Mouse (Mus musculus) CH12.LX (cell line): ENCODE results near the gene Dclk3. TPM values are rescaled to one million over a fixed set of nuclear protein-coding genes. Genes with fewer than 3 reads are reported as not detected.

Experiments used
- DNase-seq: peaks from one replicate; pipeline ENCODE4 v3.0.0-alpha.2; 2013; ENCODE audit errors: extremely low read depth
- H3K27ac ChIP-seq: 2 replicates; pipeline ENCODE4 v1.5.1; 2012; ENCODE audit warnings: low read depth, mild to moderate bottlenecking, control low read depth, moderate library complexity; ENCODE audit not compliant: insufficient read depth
- H3K27me3 ChIP-seq: replicated peaks from 2 replicates; pipeline ENCODE3; 2012; ENCODE audit warnings: inconsistent platforms
- H3K36me3 ChIP-seq, 2 experiments: replicated peaks in 1 of 2; 2 replicates each; pipeline versions ENCODE3 to v1.6.1; 2012; ENCODE audit warnings: inconsistent platforms in 1 of 2, low read length in 1 of 2, mild to moderate bottlenecking in 1 of 2, mixed read lengths in 1 of 2, moderate library complexity in 1 of 2; ENCODE audit not compliant: control insufficient read depth in 1 of 2, insufficient read depth in 1 of 2
- H3K4me1 ChIP-seq, 2 experiments: 2 replicates each; pipeline ENCODE4 v1.6.1; 2012; ENCODE audit warnings: inconsistent platforms in 1 of 2, moderate library complexity in 1 of 2; ENCODE audit not compliant: insufficient read depth in 2 of 2, control insufficient read depth in 1 of 2
- H3K4me2 ChIP-seq: 2 replicates; pipeline ENCODE4 v1.6.1; 2012; ENCODE audit warnings: low read depth, mild to moderate bottlenecking, control low read depth; ENCODE audit not compliant: poor library complexity, insufficient read depth, severe bottlenecking
- H3K4me3 ChIP-seq, 3 experiments: fragments of 150-350 bp in 1 of 3; sonication (generic) in 1 of 3; replicated peaks in 1 of 3; 2 replicates each; pipeline versions ENCODE3 to v1.5.1; 2011 to 2012; ENCODE audit warnings: low read depth in 2 of 3, low read length in 2 of 3, mild to moderate bottlenecking in 2 of 3, moderate library complexity in 2 of 3, control low read depth in 1 of 3, improper control_type of control experiment in 1 of 3, inconsistent platforms in 1 of 3, mixed read lengths in 1 of 3; ENCODE audit not compliant: poor library complexity in 1 of 3
- H3K79me2 ChIP-seq: replicated peaks from 2 replicates; pipeline ENCODE4 v1.6.1; 2012; ENCODE audit warnings: mild to moderate bottlenecking, moderate library complexity; ENCODE audit not compliant: control insufficient read depth, poor library complexity, insufficient read depth, severe bottlenecking; ENCODE audit errors: extremely low read depth
- H3K9ac ChIP-seq: 2 replicates; pipeline ENCODE4 v1.6.1; 2012; ENCODE audit warnings: low read depth, mild to moderate bottlenecking, control low read depth, moderate library complexity; ENCODE audit not compliant: insufficient read depth
- H3K9me3 ChIP-seq: replicated peaks from 2 replicates; pipeline ENCODE3; 2012; ENCODE audit warnings: low read length, inconsistent platforms, mixed read lengths
- CHD2 ChIP-seq: IDR thresholded peaks from 2 replicates; pipeline ENCODE4 v1.6.1; 2011; ENCODE audit warnings: low read length, improper control_type of control experiment
- ELF1 ChIP-seq: IDR thresholded peaks from 2 replicates; pipeline ENCODE4 v1.6.1; 2014; ENCODE audit warnings: low read depth, mild to moderate bottlenecking, inconsistent platforms, low read length, improper control_type of control experiment
- EP300 ChIP-seq: IDR thresholded peaks from 2 replicates; pipeline ENCODE4 v1.6.1; 2011; ENCODE audit warnings: low read length, improper control_type of control experiment
- ETS1 ChIP-seq: conservative IDR thresholded peaks from 2 replicates; pipeline ENCODE4 v1.6.1; 2012; ENCODE audit warnings: low read depth, mild to moderate bottlenecking, inconsistent platforms, low read length, improper control_type of control experiment, moderate library complexity
- HCFC1 ChIP-seq: IDR thresholded peaks from 2 replicates; pipeline ENCODE4 v1.6.1; 2012; ENCODE audit warnings: low read depth, mild to moderate bottlenecking, inconsistent platforms, low read length, improper control_type of control experiment
- IRF4 ChIP-seq: IDR thresholded peaks from 2 replicates; pipeline ENCODE4 v1.6.1; 2014; ENCODE audit warnings: low read depth, mild to moderate bottlenecking, inconsistent platforms, low read length, improper control_type of control experiment
- JUN ChIP-seq: IDR thresholded peaks from 2 replicates; pipeline ENCODE4 v1.6.1; 2011; ENCODE audit warnings: low read depth, mild to moderate bottlenecking, low read length, improper control_type of control experiment, moderate library complexity; ENCODE audit not compliant: insufficient read depth
- MAZ ChIP-seq: IDR thresholded peaks from 2 replicates; pipeline ENCODE4 v1.6.1; 2012; ENCODE audit warnings: low read depth, mild to moderate bottlenecking, inconsistent platforms, low read length, improper control_type of control experiment, moderate library complexity
- MXI1 ChIP-seq: IDR thresholded peaks from 2 replicates; pipeline ENCODE4 v1.6.1; 2011; ENCODE audit warnings: mild to moderate bottlenecking, low read depth, low read length, improper control_type of control experiment
- MYC ChIP-seq: IDR thresholded peaks from 2 replicates; pipeline ENCODE4 v1.6.1; 2011; ENCODE audit warnings: low read depth, mild to moderate bottlenecking, improper control_type of control experiment, low read length
- NRF1 ChIP-seq: IDR thresholded peaks from 2 replicates; pipeline ENCODE4 v1.6.1; 2014; ENCODE audit warnings: low read depth, mild to moderate bottlenecking, inconsistent platforms, low read length, improper control_type of control experiment, moderate library complexity
- PAX5 ChIP-seq: IDR thresholded peaks from 2 replicates; pipeline ENCODE4 v1.6.1; 2012; ENCODE audit warnings: low read length, inconsistent platforms, mixed read lengths
- POLR2AphosphoS2 ChIP-seq: IDR thresholded peaks from 2 replicates; pipeline ENCODE4 v1.6.1; 2011; ENCODE audit warnings: low read depth, low read length, improper control_type of control experiment
- SIN3A ChIP-seq: IDR thresholded peaks from 2 replicates; pipeline ENCODE4 v1.6.1; 2012; ENCODE audit warnings: low read length, improper control_type of control experiment, inconsistent platforms
- SMC3 ChIP-seq: IDR thresholded peaks from 2 replicates; pipeline ENCODE4 v1.6.1; 2011; ENCODE audit warnings: low read depth, low read length, improper control_type of control experiment
- TBP ChIP-seq: conservative IDR thresholded peaks from 2 replicates; pipeline ENCODE4 v1.6.1; 2011; ENCODE audit warnings: low read depth, low read length, improper control_type of control experiment
- UBTF ChIP-seq: IDR thresholded peaks from 2 replicates; pipeline ENCODE4 v1.6.1; 2012; ENCODE audit warnings: low read depth, mild to moderate bottlenecking, inconsistent platforms, low read length, improper control_type of control experiment, moderate library complexity
- USF1 ChIP-seq: IDR thresholded peaks from 2 replicates; pipeline ENCODE4 v1.6.1; 2014; ENCODE audit warnings: low read depth, mild to moderate bottlenecking, inconsistent platforms, low read length, improper control_type of control experiment
- USF2 ChIP-seq: conservative IDR thresholded peaks from 2 replicates; pipeline ENCODE4 v1.6.1; 2011; ENCODE audit warnings: low read depth, low read length, improper control_type of control experiment
- ZC3H11A ChIP-seq: IDR thresholded peaks from 2 replicates; pipeline ENCODE4 v1.6.1; 2012; ENCODE audit warnings: low read depth, mild to moderate bottlenecking, inconsistent platforms, low read length, improper control_type of control experiment
- ZMIZ1 ChIP-seq: IDR thresholded peaks from 2 replicates; pipeline ENCODE4 v1.6.1; 2012; ENCODE audit warnings: low read depth, mild to moderate bottlenecking, inconsistent platforms, low read length, improper control_type of control experiment
- ZNF384 ChIP-seq: IDR thresholded peaks from 2 replicates; pipeline ENCODE4 v1.6.1; 2012; ENCODE audit warnings: low read depth, low read length, improper control_type of control experiment, inconsistent platforms
- dilution Hi-C: fragments of 300-500 bp; cut with MboI; formaldehyde crosslinking; loops from 2 replicates; pipeline ENCODE4 v1.14.3; 2020; ENCODE audit warnings: low sequenced_read_pairs; ENCODE audit not compliant: extremely low pct_unique_long_range_greater_than_20kb, extremely low pct_ligation_motif_present
- in situ Hi-C: fragments of 300-500 bp; cut with MboI; formaldehyde crosslinking; loops from 3 replicates; pipeline ENCODE4 v1.14.3; 2019; ENCODE audit warnings: low sequenced_read_pairs, low pct_ligation_motif_present, low pct_unique_long_range_greater_than_20kb, mixed read lengths
- polyA plus RNA-seq: library from polyadenylated mRNA; unstranded; fragments of >175 nt; gene quantifications from 2 replicates; pipeline ENCODE4 v1.2.1, GENCODE M21; 2012; ENCODE audit warnings: low read depth; ENCODE audit not compliant: insufficient read length
- total RNA-seq, 2 experiments: library from RNA; depleted of rRNA; stranded (reverse); fragments of 300-350 nt in 1 of 2; fragments of >200 nt in 1 of 2; gene quantifications; 2 replicates each; pipeline ENCODE4 v1.2.3; 2012 to 2014

The Dclk3 gene
- total and polyA plus RNA-seq, 3 experiments = 0.17 to 1.1 (median 0.33) TPM

GRCm38 (mm10) chr9:111446204-111446603 lies 7.3 kb downstream of the Dclk3 start:
- H3K27me3 ChIP-seq = no peaks in the 10 kb centered on the region
- H3K9me3 ChIP-seq = no peaks in the 10 kb centered on the region
- H3K4me3 ChIP-seq = no peak overlapping the region
- no peak overlapping the region for H3K4me2 ChIP-seq
- H3K27ac ChIP-seq = no peak overlapping the region
- H3K79me2 ChIP-seq = no peaks in the 10 kb centered on the region
- TF ChIP-seq SMC3 (no peak), ZC3H11A (no peak), POLR2AphosphoS2 (no peak), MXI1 (no peak), PAX5 (no peak), UBTF (no peak), ZMIZ1 (no peak), USF2 (no peak), TBP (no peak), IRF4 (no peak), HCFC1 (no peak), JUN (no peak), CHD2 (no peak), SIN3A (no peak)
- H3K9ac ChIP-seq = no peak overlapping the region
- no peaks in the 10 kb centered on the region for H3K36me3 ChIP-seq
- H3K4me1 ChIP-seq = peaks cover 3 to 16% of the 10 kb centered on the region in 2 experiments; a peak in 2 of 4 replicates
- in situ Hi-C loops (no loop called here), dilution Hi-C loops (no loop called here)
- no peak for DNase-seq

- TF ChIP-seq MYC (no peak), IRF4 (no peak)
- Histone ChIP-seq H3K79me2 (no peaks in the 10 kb centered on the region), H3K4me1 (peaks cover 0 to 9% of the 10 kb centered on the region in 2 experiments; a peak in 2 of 4 replicates), H3K9me3 (no peaks in the 10 kb centered on the region), H3K27ac (no peak overlapping the region), H3K27me3 (no peaks in the 10 kb centered on the region), H3K9ac (no peak overlapping the region), H3K4me2 (no peak overlapping the region), H3K4me3 (no peak overlapping the region), H3K36me3 (no peaks in the 10 kb centered on the region)
- in situ Hi-C loops = no loop called here
- no peak for DNase-seq
- dilution Hi-C loops = no loop called here
Observed at GRCm38 (mm10) chr9:111448976-111449375, 10.1 kb downstream of the Dclk3 start.

- dilution Hi-C loops = no loop called here
- H3K79me2 ChIP-seq = no peaks in the 10 kb centered on the region
- no peaks in the 10 kb centered on the region for H3K9me3 ChIP-seq
- no peak for DNase-seq
- H3K4me1 ChIP-seq = peaks cover 0 to 14% of the 10 kb centered on the region in 2 experiments; a peak in 2 of 4 replicates
- no peaks in the 10 kb centered on the region for H3K27me3 ChIP-seq
- no peak overlapping the region for H3K4me3 ChIP-seq
- in situ Hi-C loops = no loop called here
- TF ChIP-seq MAZ (no peak), ELF1 (no peak), MXI1 (no peak), EP300 (no peak), USF1 (no peak), USF2 (no peak), POLR2AphosphoS2 (no peak), ETS1 (no peak), SMC3 (no peak), NRF1 (no peak), ZNF384 (no peak)
- H3K9ac ChIP-seq = no peak overlapping the region
- no peaks in the 10 kb centered on the region for H3K36me3 ChIP-seq
- no peak overlapping the region for H3K4me2 ChIP-seq
- no peak overlapping the region for H3K27ac ChIP-seq
Observed at GRCm38 (mm10) chr9:111449880-111450279, 11.0 kb downstream of the Dclk3 start.
